Mouse (Mus musculus) ES-E14 (cell line): ENCODE results near the gene Cgnl1. TPM values are rescaled to one million over a fixed set of nuclear protein-coding genes. Genes with fewer than 3 reads are reported as not detected.

Source experiments
- DNase-seq: peaks from one replicate; pipeline ENCODE4 v3.0.0-alpha.2; 2013; ENCODE audit warnings: low read depth, low spot score
- H3K27ac ChIP-seq: 2 replicates; pipeline ENCODE4 v1.5.1; 2012; ENCODE audit warnings: low read depth, mild to moderate bottlenecking, low read length, moderate library complexity, mixed read lengths; ENCODE audit not compliant: poor library complexity, insufficient read depth, severe bottlenecking
- H3K36me3 ChIP-seq: 2 replicates; pipeline ENCODE4 v1.6.1; 2012; ENCODE audit warnings: mild to moderate bottlenecking, low read length, moderate library complexity, mixed read lengths; ENCODE audit not compliant: control insufficient read depth, poor library complexity, insufficient read depth, severe bottlenecking
- H3K4me1 ChIP-seq, 2 experiments: fragments of 150-350 bp in 1 of 2; sonication (generic) in 1 of 2; 2 replicates each; pipeline ENCODE4 v1.6.1; 2012; ENCODE audit warnings: low read length in 2 of 2, mild to moderate bottlenecking in 1 of 2, mixed read lengths in 1 of 2; ENCODE audit not compliant: control insufficient read depth in 2 of 2, insufficient read depth in 2 of 2, poor library complexity in 1 of 2
- H3K4me3 ChIP-seq, 2 experiments: fragments of 150-350 bp in 1 of 2; sonication (generic) in 1 of 2; 2 replicates each; pipeline ENCODE4 v1.5.1; 2012; ENCODE audit warnings: low read length in 2 of 2, low read depth in 1 of 2, mild to moderate bottlenecking in 1 of 2, mixed read lengths in 1 of 2; ENCODE audit not compliant: insufficient read depth in 1 of 2, poor library complexity in 1 of 2, severe bottlenecking in 1 of 2
- H3K9ac ChIP-seq: 2 replicates; pipeline ENCODE4 v1.6.1; 2012; ENCODE audit warnings: low read depth, mild to moderate bottlenecking, low read length, mixed read lengths; ENCODE audit not compliant: poor library complexity, insufficient read depth, severe bottlenecking
- H3K9me3 ChIP-seq: fragments of 150-350 bp; sonication (generic); 2 replicates; pipeline ENCODE4 v1.6.1; 2012; ENCODE audit warnings: low read depth, mild to moderate bottlenecking, low read length; ENCODE audit not compliant: control insufficient read depth, insufficient read depth
- CHD2 ChIP-seq: IDR thresholded peaks from 2 replicates; pipeline ENCODE4 v1.6.1; 2014; ENCODE audit warnings: mild to moderate bottlenecking, low read depth, low read length, inconsistent platforms
- HCFC1 ChIP-seq: IDR thresholded peaks from 2 replicates; pipeline ENCODE4 v1.6.1; 2012; ENCODE audit warnings: low read length, inconsistent platforms, borderline replicate concordance; ENCODE audit not compliant: insufficient read depth
- MAFK ChIP-seq: IDR thresholded peaks from 2 replicates; pipeline ENCODE4 v1.6.1; 2014; ENCODE audit warnings: mild to moderate bottlenecking, low read depth, low read length, inconsistent platforms; ENCODE audit not compliant: insufficient read depth
- ZC3H11A ChIP-seq: IDR thresholded peaks from 2 replicates; pipeline ENCODE4 v1.6.1; 2012; ENCODE audit warnings: low read depth, mild to moderate bottlenecking, inconsistent platforms, low read length, borderline replicate concordance
- ZNF384 ChIP-seq: IDR thresholded peaks from 2 replicates; pipeline ENCODE4 v1.6.1; 2012; ENCODE audit warnings: low read depth, low read length, inconsistent platforms
- in situ Hi-C, 2 experiments: fragments of 600-800 bp; cut with MboI; formaldehyde crosslinking; loops; one replicate each; pipeline ENCODE4 v1.15.1; 2025; ENCODE audit warnings: low sequenced_read_pairs in 2 of 2, inconsistent platforms in 1 of 2; ENCODE audit not compliant: unreplicated experiment in 2 of 2
- total RNA-seq: library from RNA; depleted of rRNA; stranded (reverse); fragments of 300-350 nt; gene quantifications from 2 replicates; pipeline ENCODE4 v1.2.3, GENCODE M21; 2012; rRNA removed

Cgnl1 gene
- total RNA-seq, 1 experiment, result 45.9 TPM

GRCm38 (mm10) chr9:71578896-71579564 lies 192.4 kb downstream of the Cgnl1 start:
- Histone ChIP-seq H3K27ac (no peak overlapping the region), H3K36me3 (no peaks in the 10 kb centered on the region), H3K9me3 (no peaks in the 10 kb centered on the region), H3K4me1 (no peaks in the 10 kb centered on the region), H3K4me3 (no peak overlapping the region), H3K9ac (no peak overlapping the region)
- DNase-seq, result no peak
- TF ChIP-seq HCFC1 (no peak), CHD2 (no peak), ZC3H11A (no peak), ZNF384 (no peak), MAFK (no peak)
- in situ Hi-C loops, result no loop called here

Other genes with a start within 250 kb of the Cgnl1 start
- 0.85 and 0.94 TPM in 2 replicates for gene Myzap, start 179.2 kb downstream of the Cgnl1 start, total RNA-seq